Mouse (Mus musculus): ENCODE data around the gene Brca1. TPM values are rescaled to one million over a fixed set of nuclear protein-coding genes. Genes with fewer than 3 reads are reported as not detected.
A peak's percentile ranks its signal among the peaks of the same experiment; 100 is the strongest.

Brca1 gene
- polyA plus RNA-seq, 1 experiment from 2014 or later = 14.9 TPM

DNA sequence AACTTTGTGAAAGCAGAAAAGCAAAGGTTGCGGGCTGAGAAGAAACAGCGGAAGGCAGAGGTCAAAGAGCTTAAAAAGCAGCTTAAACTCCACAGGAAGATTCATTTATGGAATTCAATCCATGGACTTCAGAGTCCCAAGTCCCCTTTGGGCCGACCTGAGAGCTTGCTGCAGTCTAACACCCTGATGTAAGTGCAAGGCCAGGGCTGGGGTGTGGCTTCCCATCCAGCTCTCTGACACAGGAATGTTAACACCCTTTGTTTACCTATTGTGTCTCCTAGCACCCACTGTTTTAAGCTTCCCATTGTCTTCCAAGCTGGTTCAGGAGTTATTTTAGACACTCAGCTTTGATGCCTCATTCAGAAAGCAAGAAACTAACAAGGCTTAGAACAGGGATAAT lies 16.7 kb upstream of the Brca1 start:
- WGBS = 83% methylated on average over 3 of the region's 3 CpGs
- Histone ChIP-seq H3K27ac (no peak overlapping the region), H3K36me3 (peaks cover 95% of the 10 kb centered on the region), H3K9me3 (no peaks in the 10 kb centered on the region), H3K27me3 (ENCODE audit: insufficient read depth, poor library complexity, severe bottlenecking) (no peaks in the 10 kb centered on the region), H3K4me3 (no peak overlapping the region), H3K4me1 (no peaks in the 10 kb centered on the region)
- DNase-seq (ENCODE audit: low spot score) = no peak

- Histone ChIP-seq H3K27me3 (ENCODE audit: insufficient read depth, poor library complexity, severe bottlenecking) (no peaks in the 10 kb centered on the region), H3K9me3 (no peaks in the 10 kb centered on the region), H3K4me3 (no peak overlapping the region), H3K36me3 (peaks cover 86% of the 10 kb centered on the region), H3K27ac (no peak overlapping the region), H3K4me1 (peaks cover 3% of the 10 kb centered on the region; the same call in 1 of the 2 replicates)
- WGBS = 44% methylated on average over 5 of the region's 5 CpGs
- DNase-seq (ENCODE audit: low spot score) = no peak
These were observed 10.6 kb upstream of the Brca1 start for GRCm38 (mm10) chr11:101562391-101562790.

DNA sequence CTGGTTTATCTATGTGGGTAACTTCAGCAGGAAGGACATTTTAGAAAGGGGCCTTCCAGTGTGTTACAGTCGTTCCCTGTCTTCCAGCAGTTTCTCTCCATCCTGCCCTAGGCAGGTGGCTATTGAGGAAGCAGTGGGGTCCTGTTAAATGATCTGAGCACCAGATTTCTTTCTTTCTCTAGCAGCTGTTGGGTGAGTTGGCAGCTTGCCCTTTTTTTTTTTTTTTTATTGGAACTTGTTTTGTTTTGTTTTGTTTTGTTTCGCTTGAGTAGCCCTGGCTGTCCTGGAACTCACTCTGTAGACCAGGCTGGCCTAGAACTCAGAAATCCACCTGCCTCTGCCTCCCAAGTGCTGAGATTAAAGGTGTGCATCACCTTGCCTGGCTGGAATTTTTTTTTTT lies 5.2 kb upstream of the Brca1 start:
- no peak for DNase-seq (ENCODE audit: low spot score)
- Histone ChIP-seq H3K9me3 (no peaks in the 10 kb centered on the region), H3K27ac (no peak overlapping the region), H3K27me3 (ENCODE audit: insufficient read depth, poor library complexity, severe bottlenecking) (no peaks in the 10 kb centered on the region), H3K36me3 (peaks cover 62% of the 10 kb centered on the region), H3K4me1 (peaks cover 12% of the 10 kb centered on the region; the same call in 1 of the 2 replicates), H3K4me3 (no peak overlapping the region)
- WGBS = 88% methylated on average over 2 of the region's 2 CpGs

GRCm38 (mm10) chr11:101556541-101556940 lies 4.8 kb upstream of the Brca1 start:
- no peak for DNase-seq (ENCODE audit: low spot score)
- H3K4me3 ChIP-seq = no peak overlapping the region
- no peaks in the 10 kb centered on the region for H3K9me3 ChIP-seq
- H3K27me3 ChIP-seq (ENCODE audit: insufficient read depth, poor library complexity, severe bottlenecking) = no peaks in the 10 kb centered on the region
- peaks cover 12% of the 10 kb centered on the region; the same call in 1 of the 2 replicates for H3K4me1 ChIP-seq
- H3K27ac ChIP-seq = no peak overlapping the region
- H3K36me3 ChIP-seq = peaks cover 62% of the 10 kb centered on the region
- WGBS = 94% methylated on average over 7 of the region's 7 CpGs

DNA sequence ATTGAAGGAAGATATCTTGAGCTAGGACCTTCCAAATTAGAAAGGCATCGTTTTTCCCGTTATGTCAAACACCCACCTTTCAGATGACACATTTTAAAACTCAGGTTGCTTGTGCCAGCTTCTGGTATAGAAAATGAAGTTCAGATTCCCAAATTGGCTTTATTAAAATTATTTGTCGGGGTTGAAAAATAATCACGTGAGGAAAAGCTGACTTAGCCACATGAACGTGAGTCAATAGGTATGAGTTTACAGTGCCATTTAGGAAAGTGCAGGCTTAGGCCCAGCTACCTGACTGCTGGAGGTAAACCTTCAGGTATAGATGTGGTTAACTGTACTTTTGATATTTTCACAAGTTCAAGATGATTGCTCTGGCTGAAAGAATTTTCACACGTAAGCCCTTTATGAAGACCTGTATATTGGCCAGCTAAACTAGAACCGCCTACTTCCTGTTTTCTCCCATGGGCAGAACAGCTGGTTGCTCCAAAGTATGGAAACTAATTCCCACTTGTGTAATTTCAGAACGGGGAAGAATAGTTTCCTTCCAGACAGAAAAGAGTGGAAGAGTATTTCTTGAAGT lies 1.7 kb upstream of the Brca1 start:
- peak overlapping the region; percentile 78 for H3K4me3 ChIP-seq
- H3K27ac ChIP-seq = peak overlapping the region; percentile 96
- no peaks in the 10 kb centered on the region for H3K9me3 ChIP-seq
- no peaks in the 10 kb centered on the region for H3K27me3 ChIP-seq (ENCODE audit: insufficient read depth, poor library complexity, severe bottlenecking)
- H3K36me3 ChIP-seq = peaks cover 42% of the 10 kb centered on the region
- WGBS = 21% methylated on average over 8 of the region's 8 CpGs
- DNase-seq (ENCODE audit: low spot score) = no peak
- H3K4me1 ChIP-seq = peaks cover 16% of the 10 kb centered on the region

GRCm38 (mm10) chr11:101552476-101553300 lies 933 bp upstream of the Brca1 start:
- under 1% methylated on average over 37 of the region's 37 CpGs for WGBS
- H3K27ac ChIP-seq = peak overlapping the region; percentile 96

DNA sequence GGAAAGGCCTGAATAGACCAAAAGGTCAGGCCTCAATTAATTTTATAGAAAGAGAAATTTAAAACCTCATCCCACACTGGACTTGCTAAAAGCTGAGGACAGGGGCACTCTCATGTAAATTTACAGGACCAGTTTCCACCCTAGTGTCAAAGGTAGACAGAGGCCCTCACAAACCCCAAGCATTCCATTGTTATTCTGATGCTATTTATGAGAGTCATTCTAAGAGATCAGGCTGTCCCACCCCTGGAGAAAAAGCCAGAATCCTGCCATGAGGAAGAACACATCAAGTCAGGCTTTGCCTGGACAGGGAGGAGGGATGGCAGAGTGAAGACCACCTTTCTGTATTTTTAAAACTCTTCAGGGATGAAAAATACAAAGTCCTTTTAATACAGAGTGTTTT lies 3.2 kb downstream of the Brca1 start:
- no peak for DNase-seq (ENCODE audit: low spot score)
- H3K36me3 ChIP-seq = peaks cover 35% of the 10 kb centered on the region
- no peaks in the 10 kb centered on the region for H3K27me3 ChIP-seq (ENCODE audit: insufficient read depth, poor library complexity, severe bottlenecking)
- H3K4me1 ChIP-seq = peaks cover 8% of the 10 kb centered on the region
- H3K4me3 ChIP-seq = no peak overlapping the region
- H3K9me3 ChIP-seq = no peaks in the 10 kb centered on the region
- H3K27ac ChIP-seq = no peak overlapping the region

More at GRCm38 (mm10) chr11:101552476-101553300, 933 bp upstream of the Brca1 start:
- DNase-seq (ENCODE audit: low spot score) = peak; percentile 100
- Histone ChIP-seq H3K9me3 (no peaks in the 10 kb centered on the region), H3K4me1 (peaks cover 16% of the 10 kb centered on the region), H3K36me3 (peaks cover 41% of the 10 kb centered on the region), H3K4me3 (peak overlapping the region; percentile 78), H3K27me3 (ENCODE audit: insufficient read depth, poor library complexity, severe bottlenecking) (no peaks in the 10 kb centered on the region)

DNA sequence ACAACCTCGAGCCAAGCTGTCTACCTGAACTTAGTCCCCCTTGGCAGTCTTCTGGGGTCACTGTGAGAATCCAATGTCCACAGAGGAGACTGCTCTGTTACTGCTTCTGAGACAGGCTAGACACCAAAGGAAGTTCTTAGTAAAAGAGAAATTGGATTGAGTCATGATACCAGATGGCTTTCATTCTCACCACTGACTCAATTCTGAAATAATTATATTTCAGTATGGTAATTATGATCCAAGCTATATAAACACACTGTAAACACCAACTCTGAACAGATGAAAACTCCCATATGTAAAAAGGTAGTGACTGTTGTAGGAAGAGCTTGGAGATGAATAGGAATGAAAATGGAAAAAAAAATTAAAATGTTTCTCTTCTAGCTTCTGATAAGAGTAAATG lies 7.6 kb downstream of the Brca1 start:
- Histone ChIP-seq H3K4me3 (no peak overlapping the region), H3K27me3 (ENCODE audit: insufficient read depth, poor library complexity, severe bottlenecking) (no peaks in the 10 kb centered on the region), H3K9me3 (no peaks in the 10 kb centered on the region), H3K4me1 (0 out of 2 replicates have a peak, but pooled peaks cover 2% of the 10 kb centered on the region), H3K36me3 (peaks cover 50% of the 10 kb centered on the region), H3K27ac (no peak overlapping the region)
- no peak for DNase-seq (ENCODE audit: low spot score)
- 80% methylated on average over 1 of the region's 1 CpGs for WGBS

DNA sequence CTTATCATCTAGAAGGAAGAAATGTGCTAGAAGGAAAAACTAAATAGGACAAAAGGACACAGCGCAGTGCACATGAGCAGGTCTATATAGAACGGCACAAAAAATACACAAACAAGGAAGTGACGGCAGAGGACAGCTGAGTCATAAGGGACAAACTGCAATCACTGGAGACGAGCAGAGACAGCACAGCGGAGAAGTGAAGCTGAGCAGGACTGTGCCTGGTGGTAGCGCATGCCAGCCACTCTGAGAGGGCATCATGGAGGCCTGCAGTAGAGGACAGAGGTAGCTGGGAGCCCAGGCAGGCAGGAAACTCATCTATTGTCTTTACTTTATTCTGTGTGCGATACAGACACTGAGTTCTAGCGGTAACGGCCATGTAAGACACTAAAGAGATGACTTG lies 8.2 kb downstream of the Brca1 start:
- Histone ChIP-seq H3K27me3 (ENCODE audit: insufficient read depth, poor library complexity, severe bottlenecking) (no peaks in the 10 kb centered on the region), H3K4me1 (0 out of 2 replicates have a peak, but pooled peaks cover 2% of the 10 kb centered on the region), H3K4me3 (no peak overlapping the region), H3K36me3 (peaks cover 46% of the 10 kb centered on the region), H3K27ac (no peak overlapping the region), H3K9me3 (no peaks in the 10 kb centered on the region)
- 86% methylated on average over 9 of the region's 9 CpGs for WGBS
- no peak for DNase-seq (ENCODE audit: low spot score)

DNA sequence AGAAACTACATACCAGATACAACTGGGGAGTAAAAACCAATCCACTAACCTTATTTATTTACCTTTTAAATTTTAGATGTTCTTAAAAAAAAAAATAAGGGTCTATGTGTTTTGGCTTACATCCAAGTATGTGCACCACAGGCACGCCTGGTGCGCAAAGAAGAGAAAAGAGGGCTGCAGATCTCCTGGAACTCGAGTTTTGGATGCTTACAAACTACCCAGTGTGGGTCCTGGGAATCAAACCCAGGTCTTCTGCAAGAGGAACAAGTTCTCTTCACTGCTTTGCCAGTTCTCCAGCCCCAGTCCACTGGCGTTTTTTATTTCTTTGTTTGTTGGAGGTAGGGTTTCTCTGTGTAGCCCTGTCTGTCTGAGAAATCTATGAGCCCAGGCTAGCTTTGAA lies 25.1 kb downstream of the Brca1 start:
- 83% methylated on average over 4 of the region's 4 CpGs for WGBS
- Histone ChIP-seq H3K9me3 (no peaks in the 10 kb centered on the region), H3K36me3 (peaks cover 86% of the 10 kb centered on the region), H3K4me1 (no peaks in the 10 kb centered on the region), H3K27me3 (ENCODE audit: insufficient read depth, poor library complexity, severe bottlenecking) (no peaks in the 10 kb centered on the region), H3K27ac (no peak overlapping the region), H3K4me3 (no peak overlapping the region)
- DNase-seq (ENCODE audit: low spot score) = no peak

- no peaks in the 10 kb centered on the region for H3K4me1 ChIP-seq
- no peak overlapping the region for H3K4me3 ChIP-seq
- DNase-seq (ENCODE audit: low spot score) = no peak
- H3K36me3 ChIP-seq = peaks cover 79% of the 10 kb centered on the region
- no peak overlapping the region for H3K27ac ChIP-seq
- 93% methylated on average over 9 of the region's 9 CpGs for WGBS
- H3K9me3 ChIP-seq = no peaks in the 10 kb centered on the region
- H3K27me3 ChIP-seq (ENCODE audit: insufficient read depth, poor library complexity, severe bottlenecking) = no peaks in the 10 kb centered on the region
These were observed 25.7 kb downstream of the Brca1 start for GRCm38 (mm10) chr11:101525936-101526595.

DNA sequence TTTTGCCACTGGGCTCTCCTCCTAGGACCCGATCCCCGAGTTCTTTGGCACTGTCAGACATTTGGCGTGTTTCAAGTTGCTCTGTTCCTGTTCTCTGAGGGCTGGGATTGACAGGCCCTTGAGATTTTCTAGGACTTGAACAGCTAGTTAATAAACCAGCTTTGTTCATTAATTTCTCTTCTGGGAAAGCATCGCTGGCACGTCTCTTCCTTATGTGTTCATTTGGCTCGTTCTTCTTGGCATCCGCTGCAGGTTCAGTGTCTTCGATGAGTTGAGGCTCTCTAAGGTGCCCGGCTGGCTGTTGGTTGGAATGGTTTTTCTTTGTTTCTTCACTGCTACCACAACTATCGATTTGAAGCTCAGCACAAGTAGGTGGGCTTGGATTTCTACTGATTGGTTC lies 26.7 kb downstream of the Brca1 start:
- H3K4me1 ChIP-seq = no peaks in the 10 kb centered on the region
- H3K27ac ChIP-seq = no peak overlapping the region
- DNase-seq (ENCODE audit: low spot score) = no peak
- H3K4me3 ChIP-seq = no peak overlapping the region
- H3K9me3 ChIP-seq = no peaks in the 10 kb centered on the region
- H3K36me3 ChIP-seq = peaks cover 75% of the 10 kb centered on the region
- WGBS = 93% methylated on average over 10 of the region's 10 CpGs
- H3K27me3 ChIP-seq (ENCODE audit: insufficient read depth, poor library complexity, severe bottlenecking) = no peaks in the 10 kb centered on the region

DNA sequence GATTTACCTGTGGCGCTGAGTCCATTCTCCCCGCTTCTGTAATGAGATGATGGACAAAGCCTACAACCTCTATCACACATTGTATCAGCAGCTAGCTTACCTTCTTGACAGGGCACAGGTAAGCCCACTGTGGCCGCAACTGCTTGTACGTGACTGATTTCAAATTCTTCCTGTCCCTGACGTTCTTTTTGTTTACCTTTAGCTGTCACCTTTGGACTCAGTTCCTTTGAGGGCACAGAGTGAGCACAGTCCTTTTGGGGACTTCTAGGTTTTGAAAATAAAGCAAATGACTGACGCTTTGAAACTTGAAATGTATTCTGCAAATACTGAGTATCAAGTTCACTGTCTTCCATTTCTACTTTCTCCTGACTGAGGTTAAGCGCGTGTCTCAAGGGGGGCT lies 27.3 kb downstream of the Brca1 start:
- Histone ChIP-seq H3K27ac (no peak overlapping the region), H3K36me3 (peaks cover 72% of the 10 kb centered on the region), H3K9me3 (no peaks in the 10 kb centered on the region), H3K27me3 (ENCODE audit: insufficient read depth, poor library complexity, severe bottlenecking) (no peaks in the 10 kb centered on the region), H3K4me3 (no peak overlapping the region), H3K4me1 (no peaks in the 10 kb centered on the region)
- 89% methylated on average over 8 of the region's 8 CpGs for WGBS
- no peak for DNase-seq (ENCODE audit: low spot score)

All from heart, embryonic 10.5 days (tissue).